Mouse (Mus musculus) limb, embryonic 15.5 days (tissue): ENCODE measurements at regions not wholly inside any gene's neighbourhood (a gene's known extent, or its start where the extent isn't known, plus 50 kb on each side); places are given as distances from the start of the nearest gene placed in this dataset.
A peak's percentile ranks its signal among the peaks of the same experiment; 100 is the strongest.

Source experiments
- ATAC-seq: fragments of 200-750 bp; cut with Nextera tagmentation; 2 replicates; pipeline ENCODE4 v1.8.0; 2017; ENCODE audit warnings: low read depth, moderate TSS enrichment; ENCODE audit not compliant: insufficient number of reproducible peaks, low FRiP score, low TSS enrichment
- H3K27ac ChIP-seq: fragments of 300-500 bp; sonication (generic); 2 replicates; pipeline ENCODE4 v1.5.1; 2015; ENCODE audit warnings: moderate library complexity, mild to moderate bottlenecking, inconsistent platforms
- H3K27me3 ChIP-seq: fragments of 300-500 bp; sonication (generic); 2 replicates; pipeline ENCODE4 v1.6.1; 2015; ENCODE audit warnings: inconsistent platforms
- H3K36me3 ChIP-seq: fragments of 300-500 bp; sonication (generic); 2 replicates; pipeline ENCODE4 v1.6.1; 2015; ENCODE audit warnings: inconsistent platforms
- H3K4me1 ChIP-seq: fragments of 300-500 bp; sonication (generic); 2 replicates; pipeline ENCODE4 v1.6.1; 2015; ENCODE audit warnings: inconsistent platforms
- H3K4me2 ChIP-seq: fragments of 300-500 bp; sonication (generic); 2 replicates; pipeline ENCODE4 v1.6.1; 2015; ENCODE audit warnings: mild to moderate bottlenecking, inconsistent platforms
- H3K4me3 ChIP-seq: fragments of 300-500 bp; sonication (generic); 2 replicates; pipeline ENCODE4 v1.5.1; 2015; ENCODE audit warnings: mild to moderate bottlenecking, inconsistent platforms
- H3K9ac ChIP-seq: fragments of 300-500 bp; sonication (generic); 2 replicates; pipeline ENCODE4 v1.6.1; 2015; ENCODE audit warnings: inconsistent platforms
- H3K9me3 ChIP-seq: fragments of 300-500 bp; sonication (generic); 2 replicates; pipeline ENCODE4 v1.6.1; 2016; ENCODE audit warnings: inconsistent platforms
- WGBS: fragments of 180-500 bp; shearing (Covaris S2); methylation state at CpG from one replicate; pipeline ENCODE4 v1.1.7; 2015; 5-methylcytosine and 5-hydroxymethylcytosine counted together

GRCm38 (mm10) chr5:64714221-64714653, 89.0 kb upstream of the Klf3 start:
- Histone ChIP-seq H3K4me2 (no peak overlapping the region), H3K36me3 (no peaks in the 10 kb centered on the region), H3K9ac (no peak overlapping the region), H3K4me1 (0 out of 2 replicates have a peak, but pooled peaks cover 2% of the 10 kb centered on the region), H3K9me3 (no peaks in the 10 kb centered on the region), H3K27ac (no peak overlapping the region), H3K4me3 (no peak overlapping the region), H3K27me3 (no peaks in the 10 kb centered on the region)
- WGBS, result 71% methylated on average over 10 of the region's 10 CpGs
- 0 out of 2 replicates have a peak, but pooled peaks have one; percentile 52 for ATAC-seq

GRCm38 (mm10) chr5:64714710-64715109, 88.5 kb upstream of the Klf3 start:
- no peak overlapping the region for H3K9ac ChIP-seq
- no peak overlapping the region for H3K4me2 ChIP-seq
- WGBS, result 71% methylated on average over 7 of the region's 7 CpGs
- no peaks in the 10 kb centered on the region for H3K9me3 ChIP-seq
- H3K27me3 ChIP-seq, result no peaks in the 10 kb centered on the region
- no peaks in the 10 kb centered on the region for H3K36me3 ChIP-seq
- H3K4me1 ChIP-seq, result 0 out of 2 replicates have a peak, but pooled peaks cover 2% of the 10 kb centered on the region
- H3K4me3 ChIP-seq, result no peak overlapping the region
- ATAC-seq, result no peak
- no peak overlapping the region for H3K27ac ChIP-seq

GRCm38 (mm10) chr5:64716551-64716950, 86.6 kb upstream of the Klf3 start:
- H3K36me3 ChIP-seq, result no peaks in the 10 kb centered on the region
- no peak overlapping the region for H3K4me3 ChIP-seq
- H3K9me3 ChIP-seq, result no peaks in the 10 kb centered on the region
- no peak overlapping the region for H3K4me2 ChIP-seq
- no peak overlapping the region for H3K27ac ChIP-seq
- no peaks in the 10 kb centered on the region for H3K27me3 ChIP-seq
- no peak for ATAC-seq
- WGBS, result 82% methylated on average over 4 of the region's 4 CpGs
- H3K4me1 ChIP-seq, result no peaks in the 10 kb centered on the region
- no peak overlapping the region for H3K9ac ChIP-seq

GRCm38 (mm10) chr5:64722211-64722610, 81.0 kb upstream of the Klf3 start:
- Histone ChIP-seq H3K9me3 (no peaks in the 10 kb centered on the region), H3K4me1 (no peaks in the 10 kb centered on the region), H3K9ac (no peak overlapping the region), H3K36me3 (no peaks in the 10 kb centered on the region), H3K27me3 (no peaks in the 10 kb centered on the region), H3K4me3 (no peak overlapping the region), H3K27ac (no peak overlapping the region), H3K4me2 (no peak overlapping the region)
- no peak for ATAC-seq

GRCm38 (mm10) chr5:64727847-64728246, 75.3 kb upstream of the Klf3 start:
- Histone ChIP-seq H3K27ac (no peak overlapping the region), H3K4me1 (no peaks in the 10 kb centered on the region), H3K27me3 (no peaks in the 10 kb centered on the region), H3K9me3 (no peaks in the 10 kb centered on the region), H3K9ac (no peak overlapping the region), H3K36me3 (no peaks in the 10 kb centered on the region), H3K4me2 (no peak overlapping the region), H3K4me3 (no peak overlapping the region)
- 81% methylated on average over 2 of the region's 2 CpGs for WGBS
- ATAC-seq, result no peak

GRCm38 (mm10) chr5:64732356-64732755, 70.8 kb upstream of the Klf3 start:
- Histone ChIP-seq H3K4me3 (no peak overlapping the region), H3K27ac (no peak overlapping the region), H3K27me3 (no peaks in the 10 kb centered on the region), H3K4me2 (no peak overlapping the region), H3K9ac (no peak overlapping the region), H3K9me3 (no peaks in the 10 kb centered on the region), H3K36me3 (no peaks in the 10 kb centered on the region), H3K4me1 (no peaks in the 10 kb centered on the region)
- 77% methylated on average over 3 of the region's 3 CpGs for WGBS
- ATAC-seq, result no peak

GRCm38 (mm10) chr5:64736985-64737384, 66.2 kb upstream of the Klf3 start:
- H3K9me3 ChIP-seq, result no peaks in the 10 kb centered on the region
- no peak overlapping the region for H3K4me3 ChIP-seq
- no peak overlapping the region for H3K9ac ChIP-seq
- no peak overlapping the region for H3K27ac ChIP-seq
- H3K4me1 ChIP-seq, result peaks cover 26% of the 10 kb centered on the region
- H3K4me2 ChIP-seq, result no peak overlapping the region
- H3K27me3 ChIP-seq, result no peaks in the 10 kb centered on the region
- ATAC-seq, result no peak
- H3K36me3 ChIP-seq, result no peaks in the 10 kb centered on the region

GRCm38 (mm10) chr5:64738096-64738780, 65.0 kb upstream of the Klf3 start:
- Histone ChIP-seq H3K36me3 (no peaks in the 10 kb centered on the region), H3K4me3 (no peak overlapping the region), H3K4me1 (peaks cover 26% of the 10 kb centered on the region), H3K27ac (peak overlapping the region; percentile 50), H3K9me3 (no peaks in the 10 kb centered on the region), H3K27me3 (no peaks in the 10 kb centered on the region), H3K4me2 (peak overlapping the region; percentile 24; the same call in 1 of the 2 replicates), H3K9ac (no peak overlapping the region)
- WGBS, result 16% methylated on average over 11 of the region's 11 CpGs
- no peak for ATAC-seq

GRCm38 (mm10) chr5:64738781-64739310, 64.3 kb upstream of the Klf3 start:
- H3K9me3 ChIP-seq, result no peaks in the 10 kb centered on the region
- peaks cover 26% of the 10 kb centered on the region for H3K4me1 ChIP-seq
- no peaks in the 10 kb centered on the region for H3K36me3 ChIP-seq
- no peak overlapping the region for H3K4me3 ChIP-seq
- WGBS, result 49% methylated on average over 10 of the region's 10 CpGs
- no peak overlapping the region for H3K9ac ChIP-seq
- H3K27me3 ChIP-seq, result no peaks in the 10 kb centered on the region
- peak overlapping the region; percentile 19 for H3K27ac ChIP-seq
- no peak for ATAC-seq
- H3K4me2 ChIP-seq, result 0 out of 2 replicates have a peak overlapping the region, but pooled peaks have one; percentile 24

GRCm38 (mm10) chr5:64739311-64740261, 63.6 kb upstream of the Klf3 start:
- Histone ChIP-seq H3K36me3 (no peaks in the 10 kb centered on the region), H3K9me3 (no peaks in the 10 kb centered on the region), H3K9ac (no peak overlapping the region), H3K27ac (peak overlapping the region; percentile 69), H3K4me2 (no peak overlapping the region), H3K4me1 (peaks cover 26% of the 10 kb centered on the region), H3K4me3 (no peak overlapping the region), H3K27me3 (no peaks in the 10 kb centered on the region)
- WGBS, result 15% methylated on average over 15 of the region's 15 CpGs
- peak; percentile 69; the same call in 1 of the 2 replicates for ATAC-seq

- H3K4me2 ChIP-seq, result no peak overlapping the region
- H3K4me1 ChIP-seq, result peaks cover 11% of the 10 kb centered on the region
- H3K27me3 ChIP-seq, result no peaks in the 10 kb centered on the region
- H3K36me3 ChIP-seq, result no peaks in the 10 kb centered on the region
- no peak overlapping the region for H3K4me3 ChIP-seq
- H3K9ac ChIP-seq, result no peak overlapping the region
- no peak overlapping the region for H3K27ac ChIP-seq
- WGBS, result 80% methylated on average over 4 of the region's 4 CpGs
- no peak for ATAC-seq
- H3K9me3 ChIP-seq, result no peaks in the 10 kb centered on the region
Measured at GRCm38 (mm10) chr5:64744041-64744440, 59.1 kb upstream of the Klf3 start.

- Histone ChIP-seq H3K4me1 (peaks cover 7% of the 10 kb centered on the region), H3K36me3 (no peaks in the 10 kb centered on the region), H3K9me3 (no peaks in the 10 kb centered on the region), H3K27me3 (no peaks in the 10 kb centered on the region), H3K4me2 (no peak overlapping the region), H3K4me3 (no peak overlapping the region), H3K9ac (no peak overlapping the region), H3K27ac (no peak overlapping the region)
- 92% methylated on average over 5 of the region's 5 CpGs for WGBS
- no peak for ATAC-seq
Measured at GRCm38 (mm10) chr5:64744455-64744854, 58.7 kb upstream of the Klf3 start.
